Mouse (Mus musculus): ENCODE results near the gene Gmppa.
A peak's percentile ranks its signal among the peaks of the same experiment; 100 is the strongest.

DNA sequence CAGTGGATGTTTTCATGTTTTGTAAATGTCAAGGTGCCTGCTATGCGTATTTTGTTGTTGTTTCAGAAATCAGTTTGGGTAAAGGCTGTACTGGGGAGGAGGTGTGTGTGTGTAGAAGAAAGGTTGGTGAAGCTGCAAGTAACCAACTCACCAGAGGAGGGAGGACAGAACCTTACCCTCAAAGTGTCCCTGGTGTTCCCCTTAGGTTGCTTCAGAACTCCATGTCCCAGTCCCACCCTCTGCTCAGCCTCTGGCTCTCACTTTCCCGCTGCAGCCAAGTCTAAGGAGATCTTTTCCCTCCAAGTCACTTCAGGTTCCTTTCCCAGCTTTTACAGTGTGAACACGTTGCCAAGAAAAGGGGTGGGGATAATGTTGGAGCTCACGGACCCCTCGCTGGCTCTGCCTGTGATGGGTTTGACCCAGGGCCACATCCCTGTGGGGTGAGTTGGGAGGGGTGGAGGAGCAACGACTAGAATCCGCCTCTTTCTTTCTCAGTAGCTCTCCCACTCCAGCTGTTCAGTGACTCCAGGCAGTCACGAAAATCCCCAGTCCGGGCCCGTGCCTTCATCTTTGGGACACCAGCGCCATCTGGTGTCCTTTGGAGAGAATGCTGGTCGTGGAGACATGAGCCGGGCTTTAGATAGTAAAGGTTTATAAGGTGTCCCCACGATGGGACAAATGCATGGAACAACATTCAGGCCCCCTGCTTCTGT is 31.6 kb downstream of the Gmppa start:
- TF ChIP-seq POLR2A (IDR thresholded peaks at IDR 0.05; ENCODE audit: insufficient read depth, low read length) (no peak), CTCF (IDR thresholded peaks at IDR 0.05; ENCODE audit: low read depth, low read length) (peak; percentile 81), EP300 (IDR thresholded peaks at IDR 0.05; ENCODE audit: insufficient read depth, low read depth, low read length) (peak; percentile 61; the same call in 1 of the 2 replicates)
